Mouse (Mus musculus) embryonic facial prominence, embryonic 13.5 days (tissue): ENCODE results near the gene Rhd. TPM values are rescaled to one million over a fixed set of nuclear protein-coding genes. Genes with fewer than 3 reads are reported as not detected.

ENCODE experiments used
- ATAC-seq: fragments of 200-750 bp; cut with Nextera tagmentation; 2 replicates; pipeline ENCODE4 v1.8.0; 2017; ENCODE audit warnings: low read depth; ENCODE audit not compliant: insufficient number of reproducible peaks, insufficient read depth, low FRiP score, low TSS enrichment
- H3K27ac ChIP-seq: fragments of 300-500 bp; sonication (generic); 2 replicates; pipeline ENCODE4 v1.5.1; 2015; ENCODE audit warnings: moderate library complexity, mild to moderate bottlenecking, inconsistent platforms
- H3K27me3 ChIP-seq: fragments of 300-500 bp; sonication (generic); 2 replicates; pipeline ENCODE4 v1.6.1; 2015; ENCODE audit warnings: mild to moderate bottlenecking, inconsistent platforms
- H3K36me3 ChIP-seq: fragments of 300-500 bp; sonication (generic); 2 replicates; pipeline ENCODE4 v1.6.1; 2015; ENCODE audit warnings: mild to moderate bottlenecking, inconsistent platforms
- H3K4me1 ChIP-seq: fragments of 300-500 bp; sonication (generic); 2 replicates; pipeline ENCODE4 v1.6.1; 2015; ENCODE audit warnings: inconsistent platforms
- H3K4me2 ChIP-seq: fragments of 300-500 bp; sonication (generic); 2 replicates; pipeline ENCODE4 v1.6.1; 2015; ENCODE audit warnings: moderate library complexity, mild to moderate bottlenecking, inconsistent platforms
- H3K4me3 ChIP-seq: fragments of 300-500 bp; sonication (generic); 2 replicates; pipeline ENCODE4 v1.5.1; 2015; ENCODE audit warnings: mild to moderate bottlenecking, inconsistent platforms
- H3K9ac ChIP-seq: fragments of 300-500 bp; sonication (generic); 2 replicates; pipeline ENCODE4 v1.6.1; 2015; ENCODE audit warnings: mild to moderate bottlenecking, inconsistent platforms
- H3K9me3 ChIP-seq: fragments of 300-500 bp; sonication (generic); 2 replicates; pipeline ENCODE4 v1.6.1; 2016; ENCODE audit warnings: inconsistent platforms
- WGBS: fragments of 180-500 bp; shearing (Covaris S2); methylation state at CpG from one replicate; pipeline ENCODE4 v1.1.7; 2015; ENCODE audit warnings: mixed read lengths; 5-methylcytosine and 5-hydroxymethylcytosine counted together
- polyA plus RNA-seq: library from polyadenylated mRNA; unstranded; fragments of >200 nt; fragmentation: Nextera tagmentation; extraction: Ambion mirVana; gene quantifications from 2 replicates; pipeline ENCODE4 v1.2.1, GENCODE M21; 2015

Rhd gene
- polyA plus RNA-seq, 1 experiment from 2014 or later, result 2.4 TPM

DNA sequence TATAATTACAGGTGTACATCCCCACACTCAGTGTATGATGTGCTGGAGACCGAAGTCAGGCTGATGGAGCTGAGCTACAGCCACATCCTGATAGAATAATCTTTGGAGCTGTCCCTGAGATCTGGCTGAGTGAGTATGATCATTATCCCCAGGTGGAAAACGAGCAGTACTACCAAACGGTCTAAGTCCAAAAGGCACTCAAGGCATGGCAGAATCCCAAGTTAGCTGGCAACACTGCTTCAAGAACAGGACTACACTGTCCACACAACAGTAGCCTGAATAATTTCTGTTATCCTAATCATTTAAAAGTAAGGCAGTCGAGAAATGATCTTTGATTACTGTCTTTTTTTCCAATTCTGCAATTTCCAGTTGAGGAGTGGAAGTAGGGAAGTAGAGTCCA lies 20.8 kb upstream of the Rhd start:
- no peak overlapping the region for H3K9ac ChIP-seq
- H3K4me2 ChIP-seq, result no peak overlapping the region
- no peak overlapping the region for H3K27ac ChIP-seq
- no peak overlapping the region for H3K4me3 ChIP-seq
- ATAC-seq, result no peak
- no peaks in the 10 kb centered on the region for H3K27me3 ChIP-seq
- no peaks in the 10 kb centered on the region for H3K9me3 ChIP-seq
- peaks cover 21% of the 10 kb centered on the region for H3K4me1 ChIP-seq
- peaks cover 6% of the 10 kb centered on the region; the same call in 1 of the 2 replicates for H3K36me3 ChIP-seq
- 89% methylated on average over 4 of the region's 4 CpGs for WGBS

DNA sequence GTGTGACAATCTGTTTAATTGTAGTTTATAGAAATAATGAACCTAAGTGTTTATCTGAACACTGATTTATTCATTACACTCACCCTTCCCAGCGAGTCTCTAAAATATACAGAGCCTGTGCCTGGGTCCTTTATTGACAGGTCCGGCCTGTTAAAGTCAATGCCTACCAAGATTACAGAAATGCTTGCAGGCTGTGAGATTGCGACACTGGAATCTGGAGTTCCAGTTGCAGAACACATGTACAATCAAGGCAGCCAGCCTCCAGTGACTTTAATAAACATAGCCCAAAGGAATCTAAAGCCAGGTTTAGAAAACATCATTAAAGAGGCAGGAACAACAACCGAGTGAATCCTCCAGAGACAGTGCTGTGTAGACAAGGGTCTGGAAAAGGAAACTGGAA lies 16.7 kb upstream of the Rhd start:
- Histone ChIP-seq H3K4me3 (no peak overlapping the region), H3K27me3 (no peaks in the 10 kb centered on the region), H3K36me3 (peaks cover 6% of the 10 kb centered on the region; the same call in 1 of the 2 replicates), H3K27ac (no peak overlapping the region), H3K9me3 (no peaks in the 10 kb centered on the region), H3K9ac (no peak overlapping the region), H3K4me1 (peaks cover 39% of the 10 kb centered on the region), H3K4me2 (no peak overlapping the region)
- 70% methylated on average over 4 of the region's 4 CpGs for WGBS
- ATAC-seq, result no peak

DNA sequence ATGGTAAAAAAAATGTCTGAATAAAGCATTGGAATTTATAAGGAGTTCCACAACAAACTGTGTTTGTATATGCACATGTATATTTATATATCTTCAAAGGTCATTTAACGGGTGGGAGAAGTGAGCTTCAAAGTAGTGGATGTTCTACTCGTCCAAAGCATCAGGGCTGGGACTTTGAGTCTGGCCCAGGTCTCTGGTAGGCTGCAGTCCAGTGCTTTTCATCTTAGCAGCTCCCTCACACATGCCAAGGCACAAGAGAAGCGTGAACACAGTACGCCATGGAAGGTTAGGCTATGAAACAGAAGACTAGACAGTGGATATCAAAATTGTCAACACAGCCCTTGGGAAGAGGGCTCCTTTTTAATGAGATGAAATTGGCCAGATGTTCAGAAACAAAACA lies 13.8 kb upstream of the Rhd start:
- H3K27ac ChIP-seq, result no peak overlapping the region
- no peaks in the 10 kb centered on the region for H3K9me3 ChIP-seq
- H3K4me2 ChIP-seq, result peak overlapping the region; percentile 72
- peaks cover 42% of the 10 kb centered on the region for H3K4me1 ChIP-seq
- no peaks in the 10 kb centered on the region; the same call in 1 of the 2 replicates for H3K27me3 ChIP-seq
- H3K36me3 ChIP-seq, result no peaks in the 10 kb centered on the region
- 58% methylated on average over 4 of the region's 4 CpGs for WGBS
- H3K9ac ChIP-seq, result no peak overlapping the region
- no peak overlapping the region for H3K4me3 ChIP-seq
- no peak for ATAC-seq

DNA sequence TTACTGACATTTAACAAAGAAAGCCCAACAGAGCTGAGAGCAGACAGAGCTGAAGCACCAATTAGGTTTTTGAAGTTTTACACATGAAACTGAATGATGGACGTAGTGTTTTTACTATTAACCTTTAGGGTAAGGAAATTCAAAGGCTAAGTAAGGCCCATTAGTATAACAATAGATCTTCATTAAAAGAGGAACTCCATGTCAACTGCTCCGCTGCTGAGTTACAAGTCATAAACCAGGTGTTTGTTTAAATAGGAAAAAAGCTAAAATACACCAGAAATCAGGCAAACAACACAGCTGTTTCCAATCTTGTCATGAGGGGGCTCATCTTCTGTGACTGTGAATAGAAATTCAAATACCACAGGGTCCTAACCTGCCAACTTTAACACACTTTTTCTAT lies 13.1 kb upstream of the Rhd start:
- Histone ChIP-seq H3K4me2 (peak overlapping the region; percentile 72), H3K27ac (no peak overlapping the region), H3K9me3 (no peaks in the 10 kb centered on the region), H3K36me3 (no peaks in the 10 kb centered on the region), H3K9ac (peak overlapping the region; percentile 96; the same call in 1 of the 2 replicates), H3K27me3 (peaks cover 5% of the 10 kb centered on the region; the same call in 1 of the 2 replicates), H3K4me3 (peak overlapping the region; percentile 97), H3K4me1 (peaks cover 44% of the 10 kb centered on the region)
- WGBS, result 39% methylated on average over 2 of the region's 2 CpGs
- no peak for ATAC-seq

DNA sequence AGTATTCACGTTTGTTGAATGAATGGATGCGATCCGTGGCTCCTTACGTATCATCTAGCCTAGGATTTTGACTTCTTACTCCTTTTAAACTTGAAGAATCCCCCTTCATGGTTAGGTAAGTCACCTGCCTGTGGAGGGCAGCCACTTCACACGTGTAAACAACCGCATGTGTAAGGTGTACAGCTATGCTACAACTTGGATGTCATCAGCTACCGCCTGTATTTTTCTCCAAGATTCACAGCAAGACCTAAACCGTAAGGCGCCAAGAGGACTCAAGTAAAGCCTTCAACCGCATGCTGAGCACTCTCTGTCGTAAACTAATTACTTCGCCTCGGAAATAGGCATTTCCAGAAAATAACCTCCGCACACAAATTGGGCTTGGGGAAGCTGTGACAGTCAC lies 12.5 kb upstream of the Rhd start:
- H3K9ac ChIP-seq, result peak overlapping the region; percentile 96
- WGBS, result 11% methylated on average over 14 of the region's 14 CpGs
- peak overlapping the region; percentile 72 for H3K4me2 ChIP-seq
- ATAC-seq, result no peak
- H3K36me3 ChIP-seq, result no peaks in the 10 kb centered on the region
- H3K4me3 ChIP-seq, result peak overlapping the region; percentile 97
- peaks cover 44% of the 10 kb centered on the region for H3K4me1 ChIP-seq
- no peak overlapping the region for H3K27ac ChIP-seq
- H3K9me3 ChIP-seq, result no peaks in the 10 kb centered on the region
- H3K27me3 ChIP-seq, result peaks cover 9% of the 10 kb centered on the region

DNA sequence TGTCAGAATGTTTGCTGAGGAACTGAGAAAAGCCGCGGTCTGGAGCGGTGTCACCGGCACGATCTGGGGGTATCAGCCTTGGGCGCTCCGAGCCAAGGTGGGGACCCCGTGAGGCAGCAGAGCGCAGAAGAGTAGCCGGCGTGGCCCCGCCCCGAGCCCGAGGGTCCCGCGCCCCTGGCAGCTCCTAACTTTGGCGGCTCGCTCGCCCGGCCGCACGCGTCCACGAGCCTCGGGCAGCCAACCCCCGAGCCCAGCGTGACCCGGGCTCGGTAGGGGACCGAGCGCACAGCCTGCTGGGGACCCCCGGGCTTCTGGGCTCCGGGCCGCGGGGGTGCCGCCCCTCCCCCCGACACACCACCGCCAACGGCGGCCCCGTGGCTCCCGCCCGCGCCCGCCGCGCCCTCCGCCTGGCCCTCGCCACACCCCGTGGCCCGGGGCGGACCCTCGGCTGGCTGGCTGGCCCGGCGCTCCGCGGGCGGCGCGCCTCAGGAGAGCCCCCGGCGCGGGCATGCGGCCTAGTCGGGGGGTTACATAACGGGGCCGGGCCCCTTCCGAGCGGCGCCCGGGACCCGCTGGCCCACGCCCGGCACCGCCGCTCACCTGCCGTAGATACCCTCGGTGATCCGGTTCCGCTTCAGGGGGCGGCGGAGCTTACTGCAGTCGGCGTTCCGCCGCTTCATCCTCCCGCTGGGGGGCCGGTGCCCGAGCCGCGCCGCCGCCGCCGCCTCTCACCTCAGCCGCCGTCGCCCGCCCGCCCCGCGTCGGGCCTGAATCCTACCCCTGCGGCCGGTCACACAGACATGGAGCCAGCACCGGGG lies 11.7 kb upstream of the Rhd start:
- Histone ChIP-seq H3K36me3 (no peaks in the 10 kb centered on the region), H3K9ac (peak overlapping the region; percentile 96), H3K4me2 (peak overlapping the region; percentile 72), H3K4me1 (peaks cover 41% of the 10 kb centered on the region), H3K27ac (peak overlapping the region; percentile 83), H3K4me3 (peak overlapping the region; percentile 97), H3K9me3 (no peaks in the 10 kb centered on the region), H3K27me3 (peaks cover 9% of the 10 kb centered on the region)
- WGBS, result under 1% methylated on average over 93 of the region's 106 CpGs
- 0 out of 2 replicates have a peak, but pooled peaks have one; percentile 7 for ATAC-seq

DNA sequence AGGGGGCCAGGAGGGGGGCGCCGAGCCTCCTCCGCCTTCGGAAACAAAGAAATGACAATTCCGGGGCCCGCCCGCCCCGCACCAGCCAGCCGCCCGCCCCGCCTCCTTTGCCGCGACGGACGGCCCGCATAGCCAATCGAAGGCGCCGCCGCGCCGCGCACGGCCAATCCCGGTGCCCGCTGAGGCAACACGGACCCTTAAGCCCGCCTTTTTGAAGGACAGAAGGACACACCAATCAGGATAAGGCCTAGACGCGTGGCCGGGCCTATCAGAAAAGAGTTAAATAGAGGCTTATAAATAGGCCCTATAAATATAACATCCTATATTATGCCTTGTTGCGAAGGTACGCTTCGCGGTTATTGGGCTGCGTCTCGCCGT lies 11.1 kb upstream of the Rhd start, which contains the start of gene Maco1:
Gene Maco1, minus strand, starts transcription at position 87 of the 378 bp plus-strand sequence.
- Histone ChIP-seq H3K36me3 (no peaks in the 10 kb centered on the region), H3K4me2 (peak within 1 kb of the TSS; percentile 72), H3K9me3 (no peaks in the 10 kb centered on the region), H3K27ac (peak within 1 kb of the TSS; percentile 83), H3K27me3 (peaks cover 9% of the 10 kb centered on the region), H3K9ac (peak within 1 kb of the TSS; percentile 96), H3K4me1 (peaks cover 37% of the 10 kb centered on the region), H3K4me3 (peak within 1 kb of the TSS; percentile 97)
- WGBS, result under 1% methylated on average over 38 of the region's 38 CpGs
- ATAC-seq, result peak; percentile 95

DNA sequence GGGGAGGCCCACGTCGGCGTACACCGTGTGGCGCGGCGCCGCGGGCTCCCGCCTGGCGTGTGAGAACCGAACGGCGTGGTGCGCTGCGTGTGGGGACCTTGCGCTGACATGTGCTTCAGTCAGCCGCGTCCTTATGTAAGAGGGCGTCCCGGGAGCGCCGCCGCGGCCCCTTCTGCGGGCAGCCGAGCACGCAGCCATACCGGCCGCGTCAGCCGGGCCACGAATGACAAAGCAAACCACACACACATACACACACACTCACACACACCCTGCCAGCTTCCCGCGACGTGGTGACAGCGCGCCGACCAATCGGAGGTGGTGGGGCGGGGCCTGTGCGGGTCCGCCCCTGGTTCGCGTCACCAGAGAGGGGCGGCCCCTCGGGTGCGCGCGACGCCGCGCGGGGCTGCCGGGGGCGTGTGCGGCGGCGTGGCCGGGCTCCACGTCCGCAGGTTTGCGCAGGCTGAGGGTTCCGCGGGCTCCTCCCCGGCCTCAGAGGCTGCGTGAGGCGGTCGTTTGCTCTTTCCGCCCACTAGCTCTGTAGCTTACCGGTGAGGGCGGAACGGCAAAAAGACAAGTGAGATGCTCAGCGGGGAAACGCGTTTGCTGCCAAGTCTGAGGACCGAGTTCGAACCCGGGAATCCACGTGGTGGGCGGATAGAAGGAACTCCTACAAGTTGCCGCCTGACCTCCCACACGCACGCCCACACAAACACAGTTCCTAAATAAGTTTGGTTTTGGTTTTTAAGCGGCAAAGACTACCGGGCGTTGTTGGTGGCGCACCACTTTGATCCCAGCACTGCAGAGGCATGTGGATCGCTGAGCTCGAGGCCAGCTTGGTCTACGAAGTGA lies 10.5 kb upstream of the Rhd start:
- Histone ChIP-seq H3K4me3 (peak overlapping the region; percentile 97), H3K27ac (peak overlapping the region; percentile 83), H3K9ac (peak overlapping the region; percentile 68), H3K4me2 (peak overlapping the region; percentile 63), H3K9me3 (no peaks in the 10 kb centered on the region), H3K27me3 (peaks cover 9% of the 10 kb centered on the region), H3K4me1 (peaks cover 37% of the 10 kb centered on the region), H3K36me3 (no peaks in the 10 kb centered on the region)
- WGBS, result under 1% methylated on average over 86 of the region's 91 CpGs
- ATAC-seq, result peak; percentile 86

DNA sequence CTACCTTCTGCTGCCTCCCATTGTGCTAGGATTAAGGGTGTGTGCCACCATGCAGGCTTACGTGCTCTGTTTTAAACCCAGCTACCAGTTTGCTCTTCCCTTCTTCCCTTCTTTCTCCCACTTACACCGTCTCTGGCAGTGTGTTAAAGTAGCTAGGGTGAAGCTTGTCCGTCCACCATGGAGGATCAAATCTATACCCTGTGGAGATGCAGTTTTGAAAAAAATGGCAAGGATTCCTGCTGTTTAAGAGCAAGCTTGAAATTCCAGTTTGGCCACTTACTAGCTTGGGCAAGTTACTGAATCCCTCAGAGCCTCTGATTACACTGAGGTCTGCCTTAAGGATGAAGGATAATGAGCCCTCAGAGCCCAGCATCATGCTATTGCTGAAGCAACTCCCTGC lies 9.0 kb upstream of the Rhd start:
- Histone ChIP-seq H3K36me3 (no peaks in the 10 kb centered on the region), H3K4me3 (no peak overlapping the region), H3K4me1 (peaks cover 37% of the 10 kb centered on the region), H3K27me3 (peaks cover 9% of the 10 kb centered on the region), H3K4me2 (no peak overlapping the region), H3K27ac (peak overlapping the region; percentile 75; the same call in 1 of the 2 replicates), H3K9me3 (no peaks in the 10 kb centered on the region), H3K9ac (no peak overlapping the region)
- ATAC-seq, result no peak
- 30% methylated on average over 3 of the region's 3 CpGs for WGBS

DNA sequence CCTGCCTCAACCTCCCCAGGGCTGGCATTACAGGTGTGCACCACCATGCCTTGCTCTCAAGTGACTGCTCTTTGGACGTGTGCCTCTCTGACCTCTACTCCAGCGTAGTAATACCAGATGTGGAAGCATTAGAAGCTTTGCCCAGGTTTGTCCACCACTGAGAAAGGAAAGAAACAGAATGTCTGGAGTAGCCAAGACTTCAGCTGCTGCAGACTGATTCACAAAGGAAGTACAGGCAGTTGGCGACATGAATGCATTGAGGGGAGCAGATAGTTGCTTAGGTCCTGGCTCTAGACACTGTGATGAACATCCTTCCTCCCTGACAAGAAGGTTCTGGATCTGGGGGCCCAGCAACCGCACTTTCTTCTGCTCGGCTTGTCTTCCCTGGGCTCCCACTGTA lies 8.3 kb upstream of the Rhd start:
- Histone ChIP-seq H3K27me3 (peaks cover 9% of the 10 kb centered on the region), H3K4me2 (no peak overlapping the region), H3K9me3 (no peaks in the 10 kb centered on the region), H3K27ac (peak overlapping the region; percentile 81), H3K9ac (no peak overlapping the region), H3K4me3 (no peak overlapping the region), H3K36me3 (no peaks in the 10 kb centered on the region), H3K4me1 (peaks cover 31% of the 10 kb centered on the region)
- ATAC-seq, result no peak
- 38% methylated on average over 5 of the region's 5 CpGs for WGBS

DNA sequence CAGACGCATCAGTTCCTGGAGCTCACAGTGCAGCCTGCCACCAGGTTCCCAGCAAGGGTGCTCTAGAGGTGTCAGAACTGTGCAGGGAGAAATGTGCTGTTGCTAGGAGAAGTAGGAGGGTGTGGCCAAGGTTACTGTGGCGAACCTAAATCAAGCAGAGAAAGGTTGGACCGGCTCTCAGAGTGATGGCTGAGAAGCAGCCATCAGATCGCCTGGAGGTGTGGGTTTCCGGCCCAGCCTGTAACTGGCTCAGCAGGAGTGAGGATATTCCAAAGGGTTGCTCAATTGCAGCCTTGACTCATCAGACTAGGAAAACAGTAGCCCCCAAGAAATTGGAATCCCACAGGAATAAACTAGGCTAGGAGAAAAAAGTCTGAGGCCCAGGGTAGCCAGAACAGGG lies 7.8 kb upstream of the Rhd start:
- H3K4me1 ChIP-seq, result peaks cover 26% of the 10 kb centered on the region
- H3K27me3 ChIP-seq, result peaks cover 9% of the 10 kb centered on the region
- ATAC-seq, result no peak
- H3K9ac ChIP-seq, result no peak overlapping the region
- 21% methylated on average over 5 of the region's 5 CpGs for WGBS
- peak overlapping the region; percentile 81; the same call in 1 of the 2 replicates for H3K27ac ChIP-seq
- no peaks in the 10 kb centered on the region for H3K36me3 ChIP-seq
- no peaks in the 10 kb centered on the region for H3K9me3 ChIP-seq
- no peak overlapping the region for H3K4me2 ChIP-seq
- no peak overlapping the region for H3K4me3 ChIP-seq
